Comparison of ENCODE assay signal across 8 mouse cellular contexts in genomic region chr4:49521346-49521745, GRCm38 (mm10). TPM values are rescaled to one million over a fixed set of nuclear protein-coding genes. Genes with fewer than 3 reads are reported as not detected.
A peak's percentile ranks its signal among the peaks of the same experiment; 100 is the strongest.
DNase-seq lines count a peak whose midpoint lies in the region; ATAC-seq lines count a peak whose summit lies in the region.

No protein-coding gene starts in this region.

- peaks cover 35% of the 10 kb centered on the region for H3K36me3 ChIP-seq in kidney, embryonic 15.5 days
- H3K36me3 ChIP-seq in hindbrain, embryonic 16.5 days (ENCODE audit: control insufficient read depth, insufficient read depth, low read length): peaks cover 13% of the 10 kb centered on the region; the same call in 1 of the 2 replicates
- peaks cover 7% of the 10 kb centered on the region; the same call in 1 of the 2 replicates for H3K36me3 ChIP-seq in midbrain, embryonic 15.5 days (replicated peaks)

- ATAC-seq in kidney, embryonic 15.5 days (replicated peaks; ENCODE audit: low FRiP score): peak; percentile 31
- ATAC-seq in hindbrain, embryonic 16.5 days: peak; percentile 81; the same call in 1 of the 2 replicates
- peak; percentile 43 for ATAC-seq in midbrain, embryonic 15.5 days (replicated peaks)

- H3K9me3 ChIP-seq in kidney, embryonic 15.5 days (replicated peaks): no peaks in the 10 kb centered on the region
- H3K9me3 ChIP-seq in hindbrain, embryonic 16.5 days (ENCODE audit: control insufficient read depth, low read length): no peaks in the 10 kb centered on the region
- H3K9me3 ChIP-seq in midbrain, embryonic 15.5 days: no peaks in the 10 kb centered on the region

- under 1% methylated on average over 17 of the region's 17 CpGs for WGBS in kidney, embryonic 15.5 days
- WGBS in hindbrain, embryonic 16.5 days: 1% methylated on average over 17 of the region's 17 CpGs
- WGBS in midbrain, embryonic 15.5 days: 2% methylated on average over 17 of the region's 17 CpGs

- DNase-seq in kidney, adult 18-20 months: no peak
- DNase-seq in c-Kit-positive CD71-positive TER-119-negative erythroid progenitor cells, embryonic 14.5 days (ENCODE audit: low read depth): peak; percentile 23
- no peak for DNase-seq in left cerebral cortex, postnatal 14 days (ENCODE audit: low spot score in 2 of 2)
- no peak for DNase-seq in right cerebral cortex, postnatal 10 days (ENCODE audit: low spot score in 2 of 2)
- DNase-seq in cerebellum, adult 9-11 months: no peak

- peak overlapping the region; percentile 58 for H3K27ac ChIP-seq in kidney, embryonic 15.5 days
- peak overlapping the region; percentile 60; the same call in 1 of the 2 replicates for H3K27ac ChIP-seq in hindbrain, embryonic 16.5 days (ENCODE audit: low read depth, low read length)
- H3K27ac ChIP-seq in midbrain, embryonic 15.5 days: peak overlapping the region; percentile 54; the same call in 1 of the 2 replicates

- H3K27me3 ChIP-seq in kidney, embryonic 15.5 days: no peaks in the 10 kb centered on the region
- H3K27me3 ChIP-seq in hindbrain, embryonic 16.5 days (replicated peaks; ENCODE audit: control insufficient read depth, insufficient read depth, low read length): no peaks in the 10 kb centered on the region
- H3K27me3 ChIP-seq in midbrain, embryonic 15.5 days (replicated peaks): no peaks in the 10 kb centered on the region

- peak overlapping the region; percentile 59 for H3K9ac ChIP-seq in kidney, embryonic 15.5 days
- peak overlapping the region; percentile 81 for H3K9ac ChIP-seq in hindbrain, embryonic 16.5 days (ENCODE audit: low read depth, low read length)
- H3K9ac ChIP-seq in midbrain, embryonic 15.5 days: peak overlapping the region; percentile 70

- peak overlapping the region; percentile 69 for H3K4me2 ChIP-seq in kidney, embryonic 15.5 days
- peak overlapping the region; percentile 72 for H3K4me2 ChIP-seq in hindbrain, embryonic 16.5 days (ENCODE audit: low read length)
- peak overlapping the region; percentile 58 for H3K4me2 ChIP-seq in midbrain, embryonic 15.5 days

- intact Hi-C loops in left cerebral cortex, postnatal 14 days (cut with DNase I): loop anchor here (2.0 kb wide), 1 partner anchor 831 kb away; no protein-coding TSS in a partner anchor

- peaks cover 17% of the 10 kb centered on the region for H3K4me1 ChIP-seq in kidney, embryonic 15.5 days
- peaks cover 19% of the 10 kb centered on the region for H3K4me1 ChIP-seq in hindbrain, embryonic 16.5 days (ENCODE audit: control insufficient read depth, insufficient read depth, low read depth, low read length)
- H3K4me1 ChIP-seq in midbrain, embryonic 15.5 days: peaks cover 30% of the 10 kb centered on the region

- peak overlapping the region; percentile 80 for H3K4me3 ChIP-seq in kidney, embryonic 15.5 days (replicated peaks)
- peak overlapping the region; percentile 61 for H3K4me3 ChIP-seq in hindbrain, embryonic 16.5 days (ENCODE audit: low read length)
- H3K4me3 ChIP-seq in midbrain, embryonic 15.5 days: peak overlapping the region; percentile 57

RNA-seq across cellular contexts. Expression of gene Zfp189, which starts 0.4 kb away (rescaled TPM):
- 10.3 and 10.5 TPM in 2 replicates for polyA plus RNA-seq in kidney, embryonic 15.5 days (2015; fragmentation: Nextera tagmentation; extraction: Ambion mirVana)
- polyA plus RNA-seq in hindbrain, embryonic 16.5 days (2015; fragmentation: Nextera tagmentation; extraction: Ambion mirVana): 12.2 and 12.4 TPM in 2 replicates
- polyA plus RNA-seq in midbrain, embryonic 15.5 days (2015; fragmentation: Nextera tagmentation; extraction: Ambion mirVana): 12.6 and 12.8 TPM in 2 replicates
- 10 to 100 TPM in 1 of 2 experiments, 1 to 10 TPM in 1; 8.4 to 17.0 TPM for total RNA-seq in left cerebral cortex, postnatal 14 days (2021)

RNA-seq across cellular contexts. Expression of gene Mrpl50, which starts 0.5 kb away (rescaled TPM):
- 84.8 and 93.1 TPM in 2 replicates for polyA plus RNA-seq in kidney, embryonic 15.5 days (2015; fragmentation: Nextera tagmentation; extraction: Ambion mirVana)
- 74.3 and 76.5 TPM in 2 replicates for polyA plus RNA-seq in hindbrain, embryonic 16.5 days (2015; fragmentation: Nextera tagmentation; extraction: Ambion mirVana)
- 70.6 and 77.5 TPM in 2 replicates for polyA plus RNA-seq in midbrain, embryonic 15.5 days (2015; fragmentation: Nextera tagmentation; extraction: Ambion mirVana)
- 10 to 100 TPM; 28.3 to 31.0 TPM for total RNA-seq in left cerebral cortex, postnatal 14 days (2021)

RNA-seq across cellular contexts. Expression of gene Baat, which starts 15.0 kb away (rescaled TPM):
- polyA plus RNA-seq in kidney, embryonic 15.5 days (2015; fragmentation: Nextera tagmentation; extraction: Ambion mirVana): 0.16 TPM in 1 of 2 replicates, not detected in the other
- polyA plus RNA-seq in hindbrain, embryonic 16.5 days (2015; fragmentation: Nextera tagmentation; extraction: Ambion mirVana): not detected in 2 replicates
- not detected in 2 replicates for polyA plus RNA-seq in midbrain, embryonic 15.5 days (2015; fragmentation: Nextera tagmentation; extraction: Ambion mirVana)
- total RNA-seq in left cerebral cortex, postnatal 14 days (2021): under 1 TPM in 1 of 2 experiments, not detected in 1; 0.27 TPM

RNA-seq across cellular contexts. Expression of gene Aldob, which starts 28.0 kb away (rescaled TPM):
- polyA plus RNA-seq in kidney, embryonic 15.5 days (2015; fragmentation: Nextera tagmentation; extraction: Ambion mirVana): 235 and 237 TPM in 2 replicates
- polyA plus RNA-seq in hindbrain, embryonic 16.5 days (2015; fragmentation: Nextera tagmentation; extraction: Ambion mirVana): 0.26 and 0.60 TPM in 2 replicates
- 0.25 and 0.77 TPM in 2 replicates for polyA plus RNA-seq in midbrain, embryonic 15.5 days (2015; fragmentation: Nextera tagmentation; extraction: Ambion mirVana)
- 1 to 10 TPM in 1 of 2 experiments, under 1 TPM in 1; 0.72 to 1.4 TPM for total RNA-seq in left cerebral cortex, postnatal 14 days (2021)

RNA-seq across cellular contexts. Expression of gene Acnat1, which starts 47.6 kb away (rescaled TPM):
- 0.27 and 0.94 TPM in 2 replicates for polyA plus RNA-seq in kidney, embryonic 15.5 days (2015; fragmentation: Nextera tagmentation; extraction: Ambion mirVana)
- not detected in 2 replicates for polyA plus RNA-seq in hindbrain, embryonic 16.5 days (2015; fragmentation: Nextera tagmentation; extraction: Ambion mirVana)
- not detected in 2 replicates for polyA plus RNA-seq in midbrain, embryonic 15.5 days (2015; fragmentation: Nextera tagmentation; extraction: Ambion mirVana)
- total RNA-seq in left cerebral cortex, postnatal 14 days (2021): 1 to 10 TPM; 1.1 to 1.3 TPM

Comparison
In these comparisons a context has a peak if more than half of its experiments do, and no peak if none do; other contexts are left out.
1. ATAC-seq: peak in every context shown above with its lines; median percentile 81 in hindbrain, embryonic 16.5 days; 43 in midbrain, embryonic 15.5 days; 31 in kidney, embryonic 15.5 days.